27 mouse cellular contexts compared by ENCODE assay signal in genomic region chr2:72868173-72868572, GRCm38 (mm10).
DNase-seq lines count a peak whose midpoint lies in the region; ATAC-seq and TF ChIP-seq lines count a peak whose summit lies in the region.
"Had no signal": no experiment of that assay in that cellular context is flagged by ENCODE, and none has a peak within 500 bp of the region (broad histone marks: within the 10 kb centered on the region; RNA-seq: fewer than 3 reads in every experiment).

No protein-coding gene starts in this region.

- no peak overlapping the region for H3K9ac ChIP-seq in heart, adult 2 months (ENCODE audit: low read depth, low read length)
- H3K9ac ChIP-seq: embryonic facial prominence, embryonic 13.5 days; embryonic facial prominence, embryonic 15.5 days; forebrain, embryonic 12.5 days had no signal

- H3K36me3 ChIP-seq in heart, adult 2 months (ENCODE audit: control insufficient read depth, insufficient read depth, low read length), result no peaks in the 10 kb centered on the region
- H3K36me3 ChIP-seq: embryonic facial prominence, embryonic 13.5 days; embryonic facial prominence, embryonic 15.5 days; forebrain, embryonic 10.5 days; forebrain, embryonic 12.5 days; G1E had no signal

- peak; percentile 80 for ATAC-seq in CD4-positive, CD25-positive, alpha-beta regulatory T cell, adult 4 months
- ATAC-seq in activated CD4-positive, CD25-positive, alpha-beta regulatory T cell, adult 4 months, result peak; percentile 76
- ATAC-seq in inflammation-experienced regulatory T-cells, adult 6 months, result peak; percentile 74
- ATAC-seq: forebrain, embryonic 14.5 days; forebrain, embryonic 16.5 days; Patski had no signal

- no peaks in the 10 kb centered on the region for H3K79me2 ChIP-seq in heart, adult 2 months (replicated peaks; ENCODE audit: control insufficient read depth, insufficient read depth, low read length)

- 91% methylated on average over 3 of the region's 3 CpGs for WGBS in heart, adult 2 months

- TF ChIP-seq POLR2A in heart, adult 2 months (IDR thresholded peaks at IDR 0.05; ENCODE audit: insufficient read depth, low read depth, low read length), result no peak

- no peaks in the 10 kb centered on the region for H3K27me3 ChIP-seq in heart, adult 2 months (ENCODE audit: control insufficient read depth, insufficient read depth, low read length)
- H3K27me3 ChIP-seq: embryonic facial prominence, embryonic 13.5 days; embryonic facial prominence, embryonic 15.5 days; forebrain, embryonic 12.5 days; Patski had no signal

- peak; percentile 14 for DNase-seq in CD4-positive helper T cell, adult 2 months (ENCODE audit: low read depth, low spot score)
- DNase-seq in layer of hippocampus, adult 8-10 months (ENCODE audit: low spot score in 2 of 2), result no peak
- no peak for DNase-seq in heart, adult 2 months
- DNase-seq in thymus, postnatal 0 days (ENCODE audit: low spot score), result no peak
- DNase-seq: adrenal gland, adult 2 months; adrenal gland, postnatal 10 days; adrenal gland, postnatal 25 days; B cell, adult 2 months; cerebellum, adult 11 months; cerebellum, adult 18-20 months; cerebellum, adult 8-10 months; cerebellum, adult 9-11 months; cerebellum, postnatal 14 days; cerebellum, postnatal 36 days; embryo, embryonic 11 days had no signal

- H3K4me1 ChIP-seq in heart, adult 2 months (ENCODE audit: control insufficient read depth, insufficient read depth, low read length), result no peaks in the 10 kb centered on the region
- H3K4me1 ChIP-seq: embryonic facial prominence, embryonic 13.5 days; embryonic facial prominence, embryonic 15.5 days had no signal

- H3K4me3 ChIP-seq in heart, adult 2 months, result no peak overlapping the region
- H3K4me3 ChIP-seq: embryonic facial prominence, embryonic 13.5 days; embryonic facial prominence, embryonic 15.5 days; erythroblast, embryonic 14.5 days; forebrain, embryonic 10.5 days; forebrain, embryonic 12.5 days had no signal

- no peak for TF ChIP-seq EP300 in heart, adult 2 months (IDR thresholded peaks at IDR 0.05; ENCODE audit: insufficient read depth, low read depth, low read length)

- intact Hi-C loops in heart, adult 2 months (cut with DNase I), result no loop called here

- no peak overlapping the region for H3K27ac ChIP-seq in heart, adult 2 months
- H3K27ac ChIP-seq: embryonic facial prominence, embryonic 13.5 days; embryonic facial prominence, embryonic 15.5 days; forebrain, embryonic 10.5 days; forebrain, embryonic 12.5 days had no signal

- TF ChIP-seq CTCF in heart, adult 2 months (IDR thresholded peaks at IDR 0.05), result no peak
